Mouse (Mus musculus) intestine, embryonic 16.5 days (tissue): ENCODE results near the gene Atp11a. TPM values are rescaled to one million over a fixed set of nuclear protein-coding genes. Genes with fewer than 3 reads are reported as not detected.
A peak's percentile ranks its signal among the peaks of the same experiment; 100 is the strongest.

ENCODE experiments used
- ATAC-seq: fragments of 200-750 bp; cut with Nextera tagmentation; 2 replicates; pipeline ENCODE4 v1.8.0; 2017; ENCODE audit warnings: moderate TSS enrichment, moderate library complexity
- H3K27ac ChIP-seq: fragments of 300-500 bp; sonication (generic); 2 replicates; pipeline ENCODE4 v1.5.1; 2014; ENCODE audit warnings: mild to moderate bottlenecking, low read length
- H3K27me3 ChIP-seq: fragments of 300-500 bp; sonication (generic); replicated peaks from 2 replicates; pipeline ENCODE4 v1.6.1; 2014; ENCODE audit warnings: low read length, control low read depth, mixed read lengths; ENCODE audit not compliant: control insufficient read depth, insufficient read depth
- H3K36me3 ChIP-seq: fragments of 300-500 bp; sonication (generic); 2 replicates; pipeline ENCODE4 v1.6.1; 2014; ENCODE audit warnings: low read length, control low read depth; ENCODE audit not compliant: control insufficient read depth, insufficient read depth
- H3K4me1 ChIP-seq: fragments of 300-500 bp; sonication (generic); 2 replicates; pipeline ENCODE4 v1.6.1; 2014; ENCODE audit warnings: low read length, control low read depth, mixed read lengths; ENCODE audit not compliant: control insufficient read depth, insufficient read depth
- H3K4me2 ChIP-seq: fragments of 300-500 bp; sonication (generic); 2 replicates; pipeline ENCODE4 v1.6.1; 2014; ENCODE audit warnings: low read depth, low read length, control low read depth
- H3K4me3 ChIP-seq: fragments of 300-500 bp; sonication (generic); 2 replicates; pipeline ENCODE4 v1.5.1; 2014; ENCODE audit warnings: mild to moderate bottlenecking, low read length
- H3K9ac ChIP-seq: fragments of 300-500 bp; sonication (generic); 2 replicates; pipeline ENCODE4 v1.6.1; 2014; ENCODE audit warnings: low read depth, low read length
- H3K9me3 ChIP-seq: fragments of 300-500 bp; sonication (generic); 2 replicates; pipeline ENCODE4 v1.6.1; 2016; ENCODE audit warnings: low read length, control low read depth; ENCODE audit not compliant: control insufficient read depth
- WGBS: fragments of 180-500 bp; shearing (Covaris S2); extraction: QIAGEN DNeasy Blood & Tissue Kit; methylation state at CpG from one replicate; pipeline ENCODE4 v1.1.7; 2014; 5-methylcytosine and 5-hydroxymethylcytosine counted together
- polyA plus RNA-seq: library from polyadenylated mRNA; unstranded; fragments of >200 nt; fragmentation: Nextera tagmentation; extraction: Ambion mirVana; gene quantifications from 2 replicates; pipeline ENCODE4 v1.2.1, GENCODE M21; 2015

Gene Atp11a
- polyA plus RNA-seq, 1 experiment from 2014 or later: 9.0 TPM

DNA sequence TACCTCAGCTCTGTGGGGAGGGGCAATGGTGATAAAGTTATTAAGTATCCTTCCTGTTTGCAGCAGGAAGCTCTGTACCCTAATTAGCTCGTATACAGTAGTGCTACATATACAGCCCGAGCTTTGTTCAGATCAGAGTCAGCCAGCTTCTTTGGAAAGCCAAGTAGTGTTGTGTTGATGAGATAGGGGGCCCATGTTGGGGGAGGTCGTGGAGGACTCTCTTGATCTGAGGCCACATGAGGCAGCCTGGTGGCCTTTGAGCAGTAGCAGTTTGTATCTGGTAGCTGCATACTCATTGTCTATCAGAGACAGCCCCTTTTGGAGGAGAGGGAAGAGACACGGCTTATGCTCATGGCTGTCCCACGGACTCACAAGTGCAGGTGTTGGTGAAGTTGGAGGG is 20.4 kb downstream of the Atp11a start:
- no peak overlapping the region for H3K4me2 ChIP-seq
- no peaks in the 10 kb centered on the region for H3K9me3 ChIP-seq
- peak; percentile 6; the same call in 1 of the 2 replicates for ATAC-seq
- no peak overlapping the region for H3K4me3 ChIP-seq
- WGBS: 52% methylated on average over 5 of the region's 5 CpGs
- peak overlapping the region; percentile 49 for H3K27ac ChIP-seq
- H3K36me3 ChIP-seq: no peaks in the 10 kb centered on the region
- H3K4me1 ChIP-seq: peaks cover 47% of the 10 kb centered on the region
- no peak overlapping the region for H3K9ac ChIP-seq
- no peaks in the 10 kb centered on the region for H3K27me3 ChIP-seq

GRCm38 (mm10) chr8:12779541-12779940 is 22.7 kb downstream of the Atp11a start:
- Histone ChIP-seq H3K4me3 (no peak overlapping the region), H3K4me1 (peaks cover 43% of the 10 kb centered on the region), H3K36me3 (no peaks in the 10 kb centered on the region), H3K4me2 (no peak overlapping the region), H3K27ac (no peak overlapping the region; the same call in 1 of the 2 replicates), H3K9ac (no peak overlapping the region), H3K27me3 (no peaks in the 10 kb centered on the region), H3K9me3 (no peaks in the 10 kb centered on the region)
- 0 out of 2 replicates have a peak, but pooled peaks have one; percentile 31 for ATAC-seq
- 50% methylated on average over 4 of the region's 4 CpGs for WGBS

DNA sequence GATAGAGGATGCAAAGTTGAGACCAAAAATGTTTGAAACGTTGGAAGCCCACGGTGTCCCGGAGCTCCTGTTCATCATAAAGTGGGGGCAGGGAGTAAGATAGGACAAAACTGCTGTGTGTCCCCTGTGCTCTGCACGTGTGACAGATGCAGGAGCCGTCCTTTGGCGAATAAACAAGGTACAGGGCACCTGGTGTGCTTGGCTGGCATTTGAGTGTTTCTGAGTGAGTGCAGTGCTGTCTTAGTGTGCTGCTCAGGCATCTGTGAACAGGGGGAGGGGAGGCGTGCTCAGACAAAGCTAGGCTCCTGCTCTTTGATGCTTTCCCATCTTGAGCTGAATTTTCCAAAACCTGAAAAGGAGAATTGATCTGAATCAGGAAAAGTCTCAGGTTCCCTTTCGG is 28.7 kb downstream of the Atp11a start:
- H3K27me3 ChIP-seq: no peaks in the 10 kb centered on the region
- H3K4me2 ChIP-seq: no peak overlapping the region
- 0 out of 2 replicates have a peak, but pooled peaks cover 4% of the 10 kb centered on the region for H3K4me1 ChIP-seq
- no peak overlapping the region for H3K4me3 ChIP-seq
- H3K36me3 ChIP-seq: no peaks in the 10 kb centered on the region
- no peak for ATAC-seq
- no peak overlapping the region for H3K27ac ChIP-seq
- H3K9me3 ChIP-seq: no peaks in the 10 kb centered on the region
- WGBS: 68% methylated on average over 8 of the region's 8 CpGs
- H3K9ac ChIP-seq: no peak overlapping the region

DNA sequence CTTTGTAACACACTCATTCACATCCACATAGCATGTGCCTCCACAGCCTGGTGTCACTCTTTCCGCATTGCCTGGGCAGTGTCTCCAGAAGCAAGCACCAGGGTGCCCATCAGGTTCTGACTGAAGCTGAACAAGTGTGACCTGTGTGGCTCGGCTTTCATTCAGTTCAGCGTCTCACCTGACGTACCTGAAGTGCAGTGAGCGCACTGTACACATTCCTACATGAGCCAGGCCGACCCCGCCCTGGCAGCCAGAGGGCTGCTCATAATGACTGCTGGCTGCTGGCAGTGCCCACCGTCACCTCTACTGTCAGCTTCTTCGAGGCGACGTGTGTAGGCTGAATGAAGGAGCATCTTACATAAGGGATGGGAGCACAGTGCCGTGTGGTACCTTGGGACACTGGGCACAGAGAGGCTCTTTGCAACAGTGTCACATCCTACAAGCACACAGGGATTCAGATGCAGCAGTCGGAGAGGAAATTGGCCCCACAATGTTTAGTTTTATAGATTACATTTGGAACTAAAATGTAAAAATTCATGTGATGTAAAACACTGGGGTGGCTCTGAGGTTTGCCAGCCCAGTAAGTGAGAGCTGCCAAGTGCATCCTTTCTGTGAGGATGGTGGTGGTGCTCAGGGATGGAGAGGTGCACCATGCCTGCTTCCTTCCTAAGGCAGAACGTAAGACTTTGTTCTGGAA is 29.6 kb downstream of the Atp11a start:
- H3K4me3 ChIP-seq: no peak overlapping the region
- ATAC-seq: no peak
- WGBS: 79% methylated on average over 14 of the region's 14 CpGs
- no peak overlapping the region for H3K27ac ChIP-seq
- no peaks in the 10 kb centered on the region for H3K9me3 ChIP-seq
- H3K9ac ChIP-seq: no peak overlapping the region
- H3K4me1 ChIP-seq: 0 out of 2 replicates have a peak, but pooled peaks cover 4% of the 10 kb centered on the region
- H3K4me2 ChIP-seq: no peak overlapping the region
- H3K27me3 ChIP-seq: no peaks in the 10 kb centered on the region
- no peaks in the 10 kb centered on the region for H3K36me3 ChIP-seq

- Histone ChIP-seq H3K27ac (no peak overlapping the region), H3K27me3 (no peaks in the 10 kb centered on the region), H3K4me3 (no peak overlapping the region), H3K4me1 (0 out of 2 replicates have a peak, but pooled peaks cover 4% of the 10 kb centered on the region), H3K9me3 (no peaks in the 10 kb centered on the region), H3K9ac (no peak overlapping the region), H3K4me2 (no peak overlapping the region), H3K36me3 (no peaks in the 10 kb centered on the region)
- ATAC-seq: no peak
- WGBS: 81% methylated on average over 12 of the region's 12 CpGs
Measured at GRCm38 (mm10) chr8:12786958-12787301, 30.1 kb downstream of the Atp11a start.

DNA sequence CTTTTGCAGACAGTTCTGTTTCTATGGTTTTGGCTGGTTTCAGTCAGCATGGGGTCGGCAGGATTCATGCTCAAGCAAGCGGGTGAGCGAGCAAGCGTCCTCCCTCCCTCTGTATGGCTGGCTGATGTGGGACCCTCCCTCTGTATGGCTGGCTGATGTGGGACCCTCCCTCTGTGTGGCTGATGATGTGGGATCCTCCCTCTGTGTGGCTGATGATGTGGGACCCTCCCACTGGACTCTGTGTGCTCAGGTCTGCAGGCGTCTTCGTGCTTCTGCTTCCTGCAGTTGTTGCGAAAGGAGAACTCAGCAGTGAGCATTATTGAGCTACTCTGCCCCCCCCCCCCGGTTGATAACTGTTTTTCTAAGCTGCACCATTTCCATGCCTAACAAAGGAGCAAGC is 30.6 kb downstream of the Atp11a start:
- ATAC-seq: no peak
- no peak overlapping the region for H3K4me2 ChIP-seq
- 0 out of 2 replicates have a peak, but pooled peaks cover 4% of the 10 kb centered on the region for H3K4me1 ChIP-seq
- H3K9me3 ChIP-seq: no peaks in the 10 kb centered on the region
- no peaks in the 10 kb centered on the region for H3K36me3 ChIP-seq
- 69% methylated on average over 8 of the region's 8 CpGs for WGBS
- no peaks in the 10 kb centered on the region for H3K27me3 ChIP-seq
- H3K4me3 ChIP-seq: no peak overlapping the region
- no peak overlapping the region for H3K9ac ChIP-seq
- H3K27ac ChIP-seq: no peak overlapping the region

DNA sequence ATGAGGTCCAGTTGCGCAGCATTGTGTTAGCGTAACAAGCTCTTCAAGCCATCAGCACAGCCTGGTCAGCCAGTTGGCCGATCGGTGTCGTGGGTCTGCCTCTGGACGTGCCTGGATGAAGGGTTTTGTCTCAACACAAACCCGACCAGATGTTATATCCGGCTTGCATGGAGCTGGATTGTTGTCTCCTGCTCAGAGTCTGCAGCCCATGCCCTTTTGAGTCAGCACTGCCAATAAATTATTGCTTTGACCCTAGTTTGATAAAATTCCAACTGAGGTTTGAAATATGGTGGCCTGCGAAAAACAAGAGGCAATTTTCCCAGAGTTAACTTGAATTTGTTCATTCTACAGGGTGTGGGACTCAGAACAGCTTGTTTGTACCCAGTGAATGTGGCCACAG is 31.9 kb downstream of the Atp11a start:
- Histone ChIP-seq H3K4me2 (no peak overlapping the region), H3K36me3 (no peaks in the 10 kb centered on the region), H3K4me1 (no peaks in the 10 kb centered on the region), H3K4me3 (no peak overlapping the region), H3K9ac (no peak overlapping the region), H3K27me3 (no peaks in the 10 kb centered on the region), H3K9me3 (no peaks in the 10 kb centered on the region), H3K27ac (no peak overlapping the region)
- ATAC-seq: no peak
- WGBS: 76% methylated on average over 9 of the region's 9 CpGs

DNA sequence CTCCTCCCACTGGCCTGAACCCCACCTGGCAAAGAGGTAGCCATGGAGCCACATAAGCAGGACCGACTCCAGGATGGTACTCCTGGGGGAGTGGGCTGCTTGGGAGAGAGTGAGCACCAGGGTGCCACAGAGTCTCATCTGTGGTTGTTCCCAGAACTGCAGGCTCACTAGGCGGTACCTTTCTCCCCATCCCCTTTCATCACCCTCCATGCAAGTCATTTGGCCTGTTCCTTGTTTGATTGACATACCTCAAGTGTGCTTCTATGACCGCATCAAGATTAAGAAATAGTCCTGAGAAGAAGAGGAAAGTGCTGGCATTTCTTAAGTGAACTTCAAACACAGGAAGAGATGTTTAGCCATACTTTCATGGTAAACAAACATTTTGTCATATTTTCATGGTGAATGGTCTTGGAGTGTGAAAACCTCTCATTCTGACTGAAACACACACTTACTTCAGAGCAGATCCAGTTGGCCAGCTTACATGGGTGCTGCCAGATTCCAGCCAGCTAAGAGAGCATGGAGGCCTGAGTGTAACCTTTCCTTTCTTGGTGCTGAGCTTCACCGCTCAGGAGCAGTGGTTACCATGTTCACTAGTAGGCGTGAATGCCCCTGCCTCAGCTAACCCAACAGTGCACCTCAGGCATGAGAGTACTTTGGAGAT is 38.3 kb downstream of the Atp11a start:
- no peak overlapping the region for H3K9ac ChIP-seq
- H3K27ac ChIP-seq: no peak overlapping the region
- H3K4me1 ChIP-seq: peaks cover 10% of the 10 kb centered on the region
- 87% methylated on average over 5 of the region's 5 CpGs for WGBS
- ATAC-seq: no peak
- no peak overlapping the region for H3K4me2 ChIP-seq
- H3K27me3 ChIP-seq: no peaks in the 10 kb centered on the region
- no peaks in the 10 kb centered on the region for H3K36me3 ChIP-seq
- H3K4me3 ChIP-seq: no peak overlapping the region
- no peaks in the 10 kb centered on the region for H3K9me3 ChIP-seq

GRCm38 (mm10) chr8:12799099-12799498 is 42.3 kb downstream of the Atp11a start:
- ATAC-seq: peak; percentile 41
- no peak overlapping the region for H3K9ac ChIP-seq
- H3K4me1 ChIP-seq: peaks cover 35% of the 10 kb centered on the region
- no peaks in the 10 kb centered on the region for H3K9me3 ChIP-seq
- H3K27me3 ChIP-seq: no peaks in the 10 kb centered on the region
- H3K4me3 ChIP-seq: no peak overlapping the region
- H3K27ac ChIP-seq: no peak overlapping the region
- 65% methylated on average over 6 of the region's 6 CpGs for WGBS
- no peaks in the 10 kb centered on the region for H3K36me3 ChIP-seq
- H3K4me2 ChIP-seq: no peak overlapping the region
